In genomic region chr19:4257216-4257896, GRCm38 (mm10) we compare ENCODE assay signal across 7 mouse cellular contexts. TPM values are rescaled to one million over a fixed set of nuclear protein-coding genes. Genes with fewer than 3 reads are reported as not detected.
DNase-seq lines count a peak whose midpoint lies in the region; ATAC-seq lines count a peak whose summit lies in the region.

No protein-coding gene starts in this region.

- peak overlapping the region; percentile 70 for H3K4me2 ChIP-seq in midbrain, embryonic 13.5 days (replicated peaks)

- peak; percentile 89 for ATAC-seq in granulocyte monocyte progenitor cell, adult 5-6 weeks (replicated peaks; ENCODE audit: poor library complexity, severe bottlenecking)
- peak; percentile 93 for ATAC-seq in midbrain, embryonic 13.5 days

- H3K27ac ChIP-seq in embryonic facial prominence, embryonic 10.5 days (replicated peaks) = peak overlapping the region; percentile 74
- peak overlapping the region; percentile 83 for H3K27ac ChIP-seq in limb, embryonic 10.5 days
- H3K27ac ChIP-seq in midbrain, embryonic 13.5 days = no peak overlapping the region

- WGBS in embryonic facial prominence, embryonic 10.5 days = under 1% methylated on average over 41 of the region's 41 CpGs
- under 1% methylated on average over 41 of the region's 41 CpGs for WGBS in limb, embryonic 10.5 days
- under 1% methylated on average over 41 of the region's 41 CpGs for WGBS in midbrain, embryonic 13.5 days

- peak overlapping the region; percentile 74 for H3K4me3 ChIP-seq in embryonic facial prominence, embryonic 10.5 days
- H3K4me3 ChIP-seq in limb, embryonic 10.5 days = peak overlapping the region; percentile 72
- peak overlapping the region; percentile 55 for H3K4me3 ChIP-seq in midbrain, embryonic 13.5 days (replicated peaks)

- 0 out of 2 replicates have a peak, but pooled peaks cover 8% of the 10 kb centered on the region for H3K27me3 ChIP-seq in embryonic facial prominence, embryonic 10.5 days (replicated peaks; ENCODE audit: low read depth, poor library complexity, severe bottlenecking)
- H3K27me3 ChIP-seq in limb, embryonic 10.5 days (ENCODE audit: low read depth, poor library complexity, severe bottlenecking) = peaks cover 6% of the 10 kb centered on the region; the same call in 1 of the 2 replicates
- no peaks in the 10 kb centered on the region for H3K27me3 ChIP-seq in midbrain, embryonic 13.5 days

- DNase-seq in adrenal gland, postnatal 10 days = peak; percentile 94
- DNase-seq in embryonic facial prominence, embryonic 10.5 days (ENCODE audit: low spot score) = peak; percentile 91
- DNase-seq in kidney, adult 11 months = peak; percentile 91
- peak; percentile 90 for DNase-seq in limb, embryonic 10.5 days (ENCODE audit: low spot score)
- peak; percentile 84 for DNase-seq in spleen, adult 12 weeks (ENCODE audit: low spot score)

- peak overlapping the region; percentile 63 for H3K9ac ChIP-seq in midbrain, embryonic 13.5 days (replicated peaks)

- H3K9me3 ChIP-seq in embryonic facial prominence, embryonic 10.5 days = peaks cover 2% of the 10 kb centered on the region; the same call in 1 of the 2 replicates
- H3K9me3 ChIP-seq in limb, embryonic 10.5 days (replicated peaks) = no peaks in the 10 kb centered on the region
- H3K9me3 ChIP-seq in midbrain, embryonic 13.5 days = no peaks in the 10 kb centered on the region

- peaks cover 14% of the 10 kb centered on the region for H3K4me1 ChIP-seq in embryonic facial prominence, embryonic 10.5 days
- peaks cover 10% of the 10 kb centered on the region for H3K4me1 ChIP-seq in limb, embryonic 10.5 days
- H3K4me1 ChIP-seq in midbrain, embryonic 13.5 days (replicated peaks) = peaks cover 11% of the 10 kb centered on the region

- H3K36me3 ChIP-seq in embryonic facial prominence, embryonic 10.5 days (replicated peaks) = no peaks in the 10 kb centered on the region
- no peaks in the 10 kb centered on the region for H3K36me3 ChIP-seq in limb, embryonic 10.5 days
- H3K36me3 ChIP-seq in midbrain, embryonic 13.5 days = no peaks in the 10 kb centered on the region

RNA-seq across cellular contexts. Expression of gene Ssh3, which starts 11.6 kb away (rescaled TPM):
- total RNA-seq in adrenal gland, postnatal 10 days (2021) = 10 to 100 TPM; 16.8 to 21.9 TPM
- polyA plus RNA-seq in embryonic facial prominence, embryonic 10.5 days (2016; fragmentation: Nextera tagmentation; extraction: Ambion mirVana) = 4.2 and 4.5 TPM in 2 replicates
- total RNA-seq in granulocyte monocyte progenitor cell, adult 5-6 weeks (2014; fragmentation: Nextera tagmentation) = 17.7 and 25.9 TPM in 2 replicates
- total RNA-seq in granulocyte monocyte progenitor cell, adult 5-6 weeks (2017) = 10.8 and 22.0 TPM in 2 replicates
- polyA plus RNA-seq in limb, embryonic 10.5 days (2016; fragmentation: Nextera tagmentation; extraction: Ambion mirVana) = 2.5 and 4.4 TPM in 2 replicates
- 6.0 and 8.7 TPM in 2 replicates for polyA plus RNA-seq in midbrain, embryonic 13.5 days (2015; fragmentation: Nextera tagmentation; extraction: Ambion mirVana)

RNA-seq across cellular contexts. Expression of gene Ankrd13d, which starts 25.6 kb away (rescaled TPM):
- total RNA-seq in adrenal gland, postnatal 10 days (2021) = 1 to 10 TPM; 3.5 to 8.5 TPM
- 6.3 and 7.6 TPM in 2 replicates for polyA plus RNA-seq in embryonic facial prominence, embryonic 10.5 days (2016; fragmentation: Nextera tagmentation; extraction: Ambion mirVana)
- 6.8 and 7.2 TPM in 2 replicates for total RNA-seq in granulocyte monocyte progenitor cell, adult 5-6 weeks (2014; fragmentation: Nextera tagmentation)
- total RNA-seq in granulocyte monocyte progenitor cell, adult 5-6 weeks (2017) = 1.6 and 3.9 TPM in 2 replicates
- 5.5 and 7.9 TPM in 2 replicates for polyA plus RNA-seq in limb, embryonic 10.5 days (2016; fragmentation: Nextera tagmentation; extraction: Ambion mirVana)
- polyA plus RNA-seq in midbrain, embryonic 13.5 days (2015; fragmentation: Nextera tagmentation; extraction: Ambion mirVana) = 23.4 and 27.8 TPM in 2 replicates

RNA-seq across cellular contexts. Expression of gene Pold4, which starts 25.7 kb away (rescaled TPM):
- total RNA-seq in adrenal gland, postnatal 10 days (2021) = 10 to 100 TPM; 34.7 to 35.6 TPM
- 13.7 and 15.1 TPM in 2 replicates for polyA plus RNA-seq in embryonic facial prominence, embryonic 10.5 days (2016; fragmentation: Nextera tagmentation; extraction: Ambion mirVana)
- 68.6 and 117 TPM in 2 replicates for total RNA-seq in granulocyte monocyte progenitor cell, adult 5-6 weeks (2014; fragmentation: Nextera tagmentation)
- total RNA-seq in granulocyte monocyte progenitor cell, adult 5-6 weeks (2017) = 69.5 and 92.0 TPM in 2 replicates
- 14.0 and 16.2 TPM in 2 replicates for polyA plus RNA-seq in limb, embryonic 10.5 days (2016; fragmentation: Nextera tagmentation; extraction: Ambion mirVana)
- 14.5 and 15.3 TPM in 2 replicates for polyA plus RNA-seq in midbrain, embryonic 13.5 days (2015; fragmentation: Nextera tagmentation; extraction: Ambion mirVana)

RNA-seq across cellular contexts. Expression of gene AC109138.7, which starts 43.2 kb away (rescaled TPM):
- total RNA-seq in adrenal gland, postnatal 10 days (2021) = not detected
- polyA plus RNA-seq in embryonic facial prominence, embryonic 10.5 days (2016; fragmentation: Nextera tagmentation; extraction: Ambion mirVana) = not detected in 2 replicates
- not detected in 2 replicates for total RNA-seq in granulocyte monocyte progenitor cell, adult 5-6 weeks (2014; fragmentation: Nextera tagmentation)
- total RNA-seq in granulocyte monocyte progenitor cell, adult 5-6 weeks (2017) = not detected in 2 replicates
- polyA plus RNA-seq in limb, embryonic 10.5 days (2016; fragmentation: Nextera tagmentation; extraction: Ambion mirVana) = not detected in 2 replicates
- not detected in 2 replicates for polyA plus RNA-seq in midbrain, embryonic 13.5 days (2015; fragmentation: Nextera tagmentation; extraction: Ambion mirVana)

RNA-seq across cellular contexts. Expression of gene Clcf1, which starts 43.3 kb away (rescaled TPM):
- 1 to 10 TPM; 8.3 to 9.8 TPM for total RNA-seq in adrenal gland, postnatal 10 days (2021)
- polyA plus RNA-seq in embryonic facial prominence, embryonic 10.5 days (2016; fragmentation: Nextera tagmentation; extraction: Ambion mirVana) = 2.8 and 3.3 TPM in 2 replicates
- total RNA-seq in granulocyte monocyte progenitor cell, adult 5-6 weeks (2014; fragmentation: Nextera tagmentation) = 6.8 and 7.4 TPM in 2 replicates
- 0.67 and 1.8 TPM in 2 replicates for total RNA-seq in granulocyte monocyte progenitor cell, adult 5-6 weeks (2017)
- polyA plus RNA-seq in limb, embryonic 10.5 days (2016; fragmentation: Nextera tagmentation; extraction: Ambion mirVana) = 4.3 and 6.0 TPM in 2 replicates
- polyA plus RNA-seq in midbrain, embryonic 13.5 days (2015; fragmentation: Nextera tagmentation; extraction: Ambion mirVana) = 0.64 and 0.70 TPM in 2 replicates
